Mouse (Mus musculus): Measurements from ENCODE around the gene Arhgef6.

GRCm38 (mm10) chrX:57223301-57223700 is 115.2 kb downstream of the Arhgef6 start:
- no peak for TF ChIP-seq POLR2A (IDR thresholded peaks at IDR 0.05; ENCODE audit: borderline replicate concordance, low read depth, low read length)
- no peak for TF ChIP-seq CTCF (IDR thresholded peaks at IDR 0.05; ENCODE audit: low read depth, low read length)
